Comparison of ENCODE assay signal across 22 mouse cellular contexts in genomic region chr10:102042513-102042912, GRCm38 (mm10).
DNase-seq lines count a peak whose midpoint lies in the region; ATAC-seq and TF ChIP-seq lines count a peak whose summit lies in the region.
"Had no signal": no experiment of that assay in that cellular context is flagged by ENCODE, and none has a peak within 500 bp of the region (broad histone marks: within the 10 kb centered on the region; RNA-seq: fewer than 3 reads in every experiment).

No protein-coding gene starts in this region.

- no peak overlapping the region for H3K4me2 ChIP-seq in midbrain, embryonic 12.5 days (replicated peaks)
- H3K4me2 ChIP-seq in midbrain, embryonic 14.5 days (ENCODE audit: low read length): no peak overlapping the region
- H3K4me2 ChIP-seq: embryonic facial prominence, embryonic 13.5 days; heart, embryonic 12.5 days; liver, embryonic 15.5 days had no signal

- TF ChIP-seq POLR2A in cerebellum, adult 2 months (IDR thresholded peaks at IDR 0.05; ENCODE audit: borderline replicate concordance, insufficient read depth, low read length): no peak
- TF ChIP-seq POLR2A in brain, embryonic 14.5 days (IDR thresholded peaks at IDR 0.05; ENCODE audit: borderline replicate concordance, extremely low read depth, insufficient read depth, insufficient read length, poor library complexity, severe bottlenecking): no peak

- no peak for TF ChIP-seq CTCF in cerebellum, adult 2 months (IDR thresholded peaks at IDR 0.05; ENCODE audit: borderline replicate concordance, insufficient read depth, low read depth, low read length)
- no peak for TF ChIP-seq CTCF in brain, embryonic 14.5 days (IDR thresholded peaks at IDR 0.05; ENCODE audit: borderline replicate concordance, extremely low read depth, insufficient read depth, insufficient read length)

- WGBS in cerebellum, adult 2 months: 20% methylated on average over 2 of the region's 2 CpGs
- WGBS in midbrain, embryonic 12.5 days: 32% methylated on average over 2 of the region's 2 CpGs
- WGBS in midbrain, embryonic 10.5 days: 40% methylated on average over 2 of the region's 2 CpGs
- 12% methylated on average over 2 of the region's 2 CpGs for WGBS in midbrain, embryonic 14.5 days

- H3K9me3 ChIP-seq in midbrain, embryonic 12.5 days: no peaks in the 10 kb centered on the region
- no peaks in the 10 kb centered on the region for H3K9me3 ChIP-seq in midbrain, embryonic 10.5 days (replicated peaks)
- no peaks in the 10 kb centered on the region for H3K9me3 ChIP-seq in midbrain, embryonic 14.5 days (ENCODE audit: control insufficient read depth, low read length)
- H3K9me3 ChIP-seq: embryonic facial prominence, embryonic 13.5 days; G1E; heart, embryonic 12.5 days; liver, embryonic 15.5 days had no signal

- H3K4me1 ChIP-seq in cerebellum, adult 2 months (ENCODE audit: control insufficient read depth, insufficient read depth, low read length): no peaks in the 10 kb centered on the region
- H3K4me1 ChIP-seq in midbrain, embryonic 12.5 days: no peaks in the 10 kb centered on the region
- peaks cover 8% of the 10 kb centered on the region for H3K4me1 ChIP-seq in midbrain, embryonic 10.5 days
- H3K4me1 ChIP-seq in midbrain, embryonic 14.5 days (ENCODE audit: control insufficient read depth, insufficient read depth, low read length): no peaks in the 10 kb centered on the region
- H3K4me1 ChIP-seq: embryonic facial prominence, embryonic 13.5 days; heart, embryonic 12.5 days; liver, embryonic 15.5 days had no signal

- H3K27me3 ChIP-seq in cerebellum, adult 2 months (ENCODE audit: control insufficient read depth, insufficient read depth, low read length): no peaks in the 10 kb centered on the region
- no peaks in the 10 kb centered on the region for H3K27me3 ChIP-seq in midbrain, embryonic 12.5 days
- no peaks in the 10 kb centered on the region for H3K27me3 ChIP-seq in midbrain, embryonic 10.5 days (ENCODE audit: low read depth, poor library complexity, severe bottlenecking)
- no peaks in the 10 kb centered on the region for H3K27me3 ChIP-seq in midbrain, embryonic 14.5 days (ENCODE audit: control insufficient read depth, insufficient read depth, low read length)
- H3K27me3 ChIP-seq: embryonic facial prominence, embryonic 13.5 days; heart, embryonic 12.5 days; liver, embryonic 15.5 days had no signal

- no peak overlapping the region for H3K9ac ChIP-seq in midbrain, embryonic 12.5 days (replicated peaks)
- H3K9ac ChIP-seq in midbrain, embryonic 14.5 days (replicated peaks; ENCODE audit: low read length): no peak overlapping the region
- H3K9ac ChIP-seq: embryonic facial prominence, embryonic 13.5 days; heart, embryonic 12.5 days; liver, embryonic 15.5 days had no signal

- peak; percentile 71 for ATAC-seq in midbrain, embryonic 12.5 days (ENCODE audit: low FRiP score, low read depth)
- ATAC-seq in midbrain, embryonic 14.5 days (ENCODE audit: low FRiP score, low TSS enrichment): no peak; the same call in 1 of the 2 replicates
- ATAC-seq: inflammation-experienced regulatory T-cells, adult 6 months; lung, postnatal 0 days had no signal

- no peak overlapping the region for H3K27ac ChIP-seq in cerebellum, adult 2 months (ENCODE audit: insufficient read depth, low read length)
- no peak overlapping the region for H3K27ac ChIP-seq in midbrain, embryonic 12.5 days (replicated peaks)
- H3K27ac ChIP-seq in midbrain, embryonic 10.5 days (replicated peaks): no peak overlapping the region
- H3K27ac ChIP-seq in midbrain, embryonic 14.5 days (replicated peaks; ENCODE audit: low read depth, low read length): no peak overlapping the region
- H3K27ac ChIP-seq: embryonic facial prominence, embryonic 13.5 days; liver, embryonic 15.5 days had no signal

- no peak overlapping the region for H3K4me3 ChIP-seq in cerebellum, adult 2 months (replicated peaks; ENCODE audit: insufficient read depth, low read depth, low read length)
- H3K4me3 ChIP-seq in midbrain, embryonic 12.5 days: no peak overlapping the region
- no peak overlapping the region for H3K4me3 ChIP-seq in midbrain, embryonic 10.5 days
- no peak overlapping the region for H3K4me3 ChIP-seq in midbrain, embryonic 14.5 days (replicated peaks; ENCODE audit: low read depth, low read length)
- H3K4me3 ChIP-seq: embryonic facial prominence, embryonic 13.5 days; heart, embryonic 12.5 days; liver, embryonic 15.5 days; myocyte had no signal

- H3K36me3 ChIP-seq in midbrain, embryonic 12.5 days: no peaks in the 10 kb centered on the region
- H3K36me3 ChIP-seq in midbrain, embryonic 10.5 days: no peaks in the 10 kb centered on the region
- no peaks in the 10 kb centered on the region for H3K36me3 ChIP-seq in midbrain, embryonic 14.5 days (ENCODE audit: control insufficient read depth, insufficient read depth, low read length)
- H3K36me3 ChIP-seq: embryonic facial prominence, embryonic 13.5 days; G1E; heart, embryonic 12.5 days; liver, embryonic 15.5 days had no signal

- DNase-seq in cerebellum, postnatal 10 days: peak; percentile 1 to 15
- no peak for DNase-seq in cerebellum, adult 2 months
- no peak for DNase-seq in midbrain, embryonic 10.5 days (ENCODE audit: low spot score)
- peak; percentile 68 for DNase-seq in brain, embryonic 14.5 days (ENCODE audit: low read depth)
- peak; percentile 40 for DNase-seq in midbrain, embryonic 14.5 days
- DNase-seq in thymus, postnatal 0 days (ENCODE audit: low spot score): no peak
- DNase-seq in thymus, adult 18-20 months: no peak
- DNase-seq: cerebellum, adult 18-20 months; heart, adult 11 months; heart, postnatal 14 days; kidney, adult 9 months; kidney, postnatal 25 days; right cerebral cortex, postnatal 14 days; spleen, adult 18-20 months had no signal

Comparison
In these comparisons a context has a peak if more than half of its experiments do, and no peak if none do; other contexts are left out.
1. DNase-seq: peak in cerebellum, postnatal 10 days (2 of 2), brain, embryonic 14.5 days (single experiment) and midbrain, embryonic 14.5 days (single experiment); none in cerebellum, adult 2 months (0 of 2), midbrain, embryonic 10.5 days (single experiment), thymus, postnatal 0 days (single experiment) and thymus, adult 18-20 months (0 of 2).